Mouse (Mus musculus): ENCODE results near the gene Vgll4. TPM values are rescaled to one million over a fixed set of nuclear protein-coding genes. Genes with fewer than 3 reads are reported as not detected.

Gene Vgll4
- polyA plus RNA-seq, 1 experiment from 2014 or later: 35.6 TPM

DNA sequence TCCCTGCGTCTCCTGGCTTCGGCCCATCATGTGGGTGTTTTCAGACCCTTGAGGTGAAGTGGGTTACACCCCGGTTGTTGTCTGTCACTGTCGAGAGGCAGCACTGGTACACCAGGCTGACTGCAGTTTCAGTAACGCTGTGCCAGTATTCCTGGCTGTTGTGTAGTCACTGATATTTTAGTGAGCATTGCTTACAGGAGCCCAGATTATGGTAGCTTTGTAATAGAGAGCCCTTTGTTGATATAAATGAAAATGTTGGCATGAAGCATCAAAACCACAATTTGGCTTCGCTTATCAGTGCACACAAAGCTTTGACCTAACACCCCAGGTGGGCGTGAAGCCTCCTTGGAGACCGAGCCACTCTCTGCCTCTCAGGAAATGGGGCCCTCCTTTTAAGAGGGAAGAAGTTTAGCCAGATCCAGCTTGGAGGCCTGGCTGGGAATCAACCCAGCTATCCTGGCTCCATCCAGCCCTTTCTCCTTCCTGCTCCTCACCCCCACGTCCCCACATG lies 149.8 kb downstream of the Vgll4 start:
- no peak for ATAC-seq (ENCODE audit: low read depth)
- no peaks in the 10 kb centered on the region for H3K36me3 ChIP-seq (ENCODE audit: control insufficient read depth, insufficient read depth, low read length)
- H3K9ac ChIP-seq (replicated peaks; ENCODE audit: low read depth, low read length): no peak overlapping the region
- no peak overlapping the region for H3K4me3 ChIP-seq (ENCODE audit: low read depth, low read length)
- H3K27ac ChIP-seq (ENCODE audit: low read depth, low read length): no peak overlapping the region
- WGBS: 73% methylated on average over 9 of the region's 9 CpGs
- H3K4me1 ChIP-seq (ENCODE audit: control insufficient read depth, insufficient read depth, low read length): no peaks in the 10 kb centered on the region
- H3K4me2 ChIP-seq (ENCODE audit: low read depth, low read length): no peak overlapping the region
- no peaks in the 10 kb centered on the region for H3K9me3 ChIP-seq (ENCODE audit: control insufficient read depth, low read length)
- no peaks in the 10 kb centered on the region for H3K27me3 ChIP-seq (ENCODE audit: control insufficient read depth, insufficient read depth, low read length)

DNA sequence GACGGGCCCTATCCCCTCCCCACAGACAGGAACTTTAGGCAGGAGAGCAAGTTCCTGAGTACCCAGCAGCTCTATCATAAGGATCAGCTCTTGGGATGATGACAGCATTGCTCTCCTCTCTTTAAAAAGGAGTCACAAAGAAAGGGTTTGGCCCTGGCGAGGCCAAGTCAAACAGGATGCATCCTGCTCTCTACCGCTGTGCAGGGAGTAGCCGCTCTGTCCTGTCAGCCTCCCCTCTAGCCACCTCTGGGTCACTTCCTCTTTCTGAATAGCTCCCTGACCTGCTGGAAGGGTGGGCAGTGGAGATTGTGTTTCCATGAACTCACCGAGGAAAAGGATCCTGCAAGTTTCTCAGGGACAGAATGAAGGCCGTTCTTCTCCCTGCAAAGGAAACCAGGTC lies 151.3 kb downstream of the Vgll4 start:
- H3K4me2 ChIP-seq (ENCODE audit: low read depth, low read length): no peak overlapping the region
- no peaks in the 10 kb centered on the region for H3K27me3 ChIP-seq (ENCODE audit: control insufficient read depth, insufficient read depth, low read length)
- no peak overlapping the region for H3K4me3 ChIP-seq (ENCODE audit: low read depth, low read length)
- no peaks in the 10 kb centered on the region for H3K4me1 ChIP-seq (ENCODE audit: control insufficient read depth, insufficient read depth, low read length)
- H3K27ac ChIP-seq (ENCODE audit: low read depth, low read length): no peak overlapping the region
- H3K9ac ChIP-seq (replicated peaks; ENCODE audit: low read depth, low read length): no peak overlapping the region
- ATAC-seq (ENCODE audit: low read depth): no peak; the same call in 1 of the 2 replicates
- H3K9me3 ChIP-seq (ENCODE audit: control insufficient read depth, low read length): no peaks in the 10 kb centered on the region
- no peaks in the 10 kb centered on the region for H3K36me3 ChIP-seq (ENCODE audit: control insufficient read depth, insufficient read depth, low read length)
- WGBS: 67% methylated on average over 6 of the region's 6 CpGs

- H3K36me3 ChIP-seq (ENCODE audit: control insufficient read depth, insufficient read depth, low read length): no peaks in the 10 kb centered on the region
- H3K27me3 ChIP-seq (ENCODE audit: control insufficient read depth, insufficient read depth, low read length): no peaks in the 10 kb centered on the region
- no peak overlapping the region for H3K4me3 ChIP-seq (ENCODE audit: low read depth, low read length)
- no peaks in the 10 kb centered on the region for H3K9me3 ChIP-seq (ENCODE audit: control insufficient read depth, low read length)
- no peak overlapping the region for H3K27ac ChIP-seq (ENCODE audit: low read depth, low read length)
- no peak overlapping the region for H3K9ac ChIP-seq (replicated peaks; ENCODE audit: low read depth, low read length)
- H3K4me2 ChIP-seq (ENCODE audit: low read depth, low read length): no peak overlapping the region
- H3K4me1 ChIP-seq (ENCODE audit: control insufficient read depth, insufficient read depth, low read length): no peaks in the 10 kb centered on the region
- WGBS: 53% methylated on average over 10 of the region's 11 CpGs
- ATAC-seq (ENCODE audit: low read depth): no peak
Observed at GRCm38 (mm10) chr6:114817948-114818347, 151.8 kb downstream of the Vgll4 start.

DNA sequence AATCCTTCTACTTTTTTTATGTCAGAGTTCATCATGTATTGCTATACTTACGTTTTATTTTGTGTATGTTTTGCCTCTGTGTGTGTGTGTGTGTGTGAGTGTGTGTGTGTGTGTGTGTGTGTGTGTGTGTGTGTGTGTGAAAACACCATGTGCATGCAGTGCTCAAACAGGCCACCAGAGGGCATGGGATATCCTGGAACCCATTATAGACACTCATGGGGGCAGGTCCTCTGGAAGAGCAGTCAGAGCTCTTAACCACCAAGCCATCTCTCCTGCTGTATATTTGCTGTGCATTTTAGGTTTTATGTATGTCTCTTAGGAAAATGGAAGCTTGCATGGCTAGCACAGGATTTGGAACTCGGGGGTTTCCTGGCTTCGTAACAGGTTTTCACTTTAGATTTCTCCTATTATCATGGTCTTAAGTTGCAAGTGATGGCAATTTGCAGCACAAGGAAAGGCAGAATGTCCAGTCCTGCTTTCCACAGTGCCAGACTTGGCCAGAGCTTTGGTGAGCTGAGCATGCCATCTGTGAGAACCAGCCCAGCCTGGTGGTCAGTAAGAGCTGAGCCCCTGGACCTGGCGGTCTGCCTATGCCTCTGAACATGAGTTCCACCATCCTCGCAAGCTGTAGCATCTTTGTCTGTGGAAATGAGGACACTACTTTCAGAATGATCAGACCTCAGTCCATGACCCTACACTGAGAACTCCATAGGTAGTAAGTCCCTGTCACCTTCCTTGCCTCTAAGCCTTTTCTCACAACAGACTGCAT lies 154.7 kb downstream of the Vgll4 start:
- Histone ChIP-seq H3K4me1 (ENCODE audit: control insufficient read depth, insufficient read depth, low read length) (no peaks in the 10 kb centered on the region), H3K27ac (ENCODE audit: low read depth, low read length) (no peak overlapping the region), H3K27me3 (ENCODE audit: control insufficient read depth, insufficient read depth, low read length) (no peaks in the 10 kb centered on the region), H3K9me3 (ENCODE audit: control insufficient read depth, low read length) (no peaks in the 10 kb centered on the region), H3K9ac (replicated peaks; ENCODE audit: low read depth, low read length) (no peak overlapping the region), H3K4me3 (ENCODE audit: low read depth, low read length) (no peak overlapping the region), H3K36me3 (ENCODE audit: control insufficient read depth, insufficient read depth, low read length) (no peaks in the 10 kb centered on the region), H3K4me2 (ENCODE audit: low read depth, low read length) (no peak overlapping the region)
- WGBS: 97% methylated on average over 5 of the region's 5 CpGs
- no peak for ATAC-seq (ENCODE audit: low read depth)

GRCm38 (mm10) chr6:114814199-114814881 lies 155.5 kb downstream of the Vgll4 start:
- no peaks in the 10 kb centered on the region for H3K36me3 ChIP-seq (ENCODE audit: control insufficient read depth, insufficient read depth, low read length)
- H3K4me2 ChIP-seq (ENCODE audit: low read depth, low read length): no peak overlapping the region
- ATAC-seq (ENCODE audit: low read depth): peak; percentile 17; the same call in 1 of the 2 replicates
- no peaks in the 10 kb centered on the region for H3K4me1 ChIP-seq (ENCODE audit: control insufficient read depth, insufficient read depth, low read length)
- no peak overlapping the region for H3K9ac ChIP-seq (replicated peaks; ENCODE audit: low read depth, low read length)
- H3K27ac ChIP-seq (ENCODE audit: low read depth, low read length): no peak overlapping the region
- H3K4me3 ChIP-seq (ENCODE audit: low read depth, low read length): no peak overlapping the region
- 60% methylated on average over 6 of the region's 6 CpGs for WGBS
- H3K27me3 ChIP-seq (ENCODE audit: control insufficient read depth, insufficient read depth, low read length): no peaks in the 10 kb centered on the region
- no peaks in the 10 kb centered on the region for H3K9me3 ChIP-seq (ENCODE audit: control insufficient read depth, low read length)

GRCm38 (mm10) chr6:114812779-114813178 lies 157.0 kb downstream of the Vgll4 start:
- ATAC-seq (ENCODE audit: low read depth): no peak
- 85% methylated on average over 4 of the region's 4 CpGs for WGBS
- no peaks in the 10 kb centered on the region for H3K36me3 ChIP-seq (ENCODE audit: control insufficient read depth, insufficient read depth, low read length)

GRCm38 (mm10) chr6:114812322-114812721 lies 157.5 kb downstream of the Vgll4 start:
- H3K9ac ChIP-seq (replicated peaks; ENCODE audit: low read depth, low read length): no peak overlapping the region
- H3K27me3 ChIP-seq (ENCODE audit: control insufficient read depth, insufficient read depth, low read length): no peaks in the 10 kb centered on the region
- H3K36me3 ChIP-seq (ENCODE audit: control insufficient read depth, insufficient read depth, low read length): no peaks in the 10 kb centered on the region
- no peaks in the 10 kb centered on the region for H3K4me1 ChIP-seq (ENCODE audit: control insufficient read depth, insufficient read depth, low read length)
- ATAC-seq (ENCODE audit: low read depth): no peak
- H3K4me3 ChIP-seq (ENCODE audit: low read depth, low read length): no peak overlapping the region
- no peak overlapping the region for H3K4me2 ChIP-seq (ENCODE audit: low read depth, low read length)
- no peaks in the 10 kb centered on the region for H3K9me3 ChIP-seq (ENCODE audit: control insufficient read depth, low read length)
- no peak overlapping the region for H3K27ac ChIP-seq (ENCODE audit: low read depth, low read length)
- 86% methylated on average over 5 of the region's 5 CpGs for WGBS

More at GRCm38 (mm10) chr6:114812779-114813178, 157.0 kb downstream of the Vgll4 start:
- Histone ChIP-seq H3K9ac (replicated peaks; ENCODE audit: low read depth, low read length) (no peak overlapping the region), H3K4me3 (ENCODE audit: low read depth, low read length) (no peak overlapping the region), H3K4me2 (ENCODE audit: low read depth, low read length) (no peak overlapping the region), H3K27me3 (ENCODE audit: control insufficient read depth, insufficient read depth, low read length) (no peaks in the 10 kb centered on the region), H3K4me1 (ENCODE audit: control insufficient read depth, insufficient read depth, low read length) (no peaks in the 10 kb centered on the region), H3K27ac (ENCODE audit: low read depth, low read length) (no peak overlapping the region), H3K9me3 (ENCODE audit: control insufficient read depth, low read length) (no peaks in the 10 kb centered on the region)

All from neural tube, embryonic 14.5 days (tissue).